Mouse (Mus musculus) right cerebral cortex, postnatal 36 days (tissue): ENCODE measurements around the gene Uhrf1.

ENCODE experiments used
- DNase-seq, 2 experiments: peaks; one replicate each; pipeline ENCODE4 v3.0.0; 2022; ENCODE audit warnings: low spot score in 2 of 2, mixed read lengths in 1 of 2

Uhrf1 gene

DNA sequence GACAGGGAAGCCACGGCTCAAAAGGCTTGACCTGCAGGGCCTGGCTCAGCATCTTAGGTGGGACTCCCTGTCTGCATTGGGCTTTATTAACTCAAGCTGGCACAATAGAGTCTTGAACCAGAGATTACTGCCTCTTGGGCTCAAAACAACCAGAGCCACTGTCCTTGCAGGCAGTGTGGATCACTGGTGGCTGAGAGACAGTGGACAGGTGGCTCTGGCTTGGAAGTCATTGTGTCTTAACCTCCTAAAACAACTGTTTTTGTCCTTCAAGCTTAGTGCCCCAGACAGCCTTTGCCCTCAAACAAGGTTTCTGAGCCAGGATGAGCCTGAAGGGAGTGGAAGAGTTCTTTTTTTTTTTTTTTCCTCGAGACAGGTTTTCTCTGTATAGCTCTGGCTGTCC, 42.2 kb downstream of the Uhrf1 start:
- DNase-seq: no peak

DNA sequence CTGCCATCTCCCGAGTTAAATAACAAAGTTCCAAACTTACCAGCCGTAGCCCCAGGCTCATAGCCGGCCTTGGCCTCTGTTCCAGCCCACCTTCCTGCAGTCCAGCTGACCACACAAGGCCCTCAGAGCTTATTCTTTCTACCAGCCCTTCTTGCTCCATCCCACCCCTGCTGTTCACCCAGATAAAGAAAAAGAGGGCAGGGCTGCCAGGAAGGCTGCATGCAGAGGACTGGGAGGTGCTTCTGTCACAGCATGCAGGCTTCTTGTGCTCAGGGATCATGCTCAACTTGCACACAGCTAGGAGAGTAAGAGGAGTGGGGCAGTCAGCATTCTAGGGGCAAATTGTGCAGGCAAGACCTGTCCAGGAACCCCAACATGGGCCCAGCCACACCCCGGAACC, 45.0 kb downstream of the Uhrf1 start:
- no peak for DNase-seq

DNA sequence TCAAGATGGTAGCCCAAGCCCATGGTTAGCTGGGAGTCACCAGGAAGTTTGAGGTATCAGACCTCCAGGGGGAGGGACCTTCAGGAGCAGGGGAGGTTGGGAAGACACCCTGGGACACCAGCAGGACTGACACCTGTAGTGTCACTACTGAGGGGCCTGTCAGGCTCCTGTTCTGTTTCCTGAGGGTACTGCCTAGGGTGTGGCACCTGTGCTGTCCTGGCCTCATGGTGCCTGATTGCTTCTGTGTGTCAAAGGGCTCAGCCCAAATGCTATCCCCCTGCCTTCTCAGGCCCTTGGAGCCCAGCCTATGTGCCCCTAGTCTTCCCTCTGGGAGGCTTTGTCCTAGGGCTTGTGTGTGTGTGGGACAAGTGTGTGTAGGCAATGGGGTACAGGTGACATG, 45.5 kb downstream of the Uhrf1 start:
- no peak for DNase-seq

DNA sequence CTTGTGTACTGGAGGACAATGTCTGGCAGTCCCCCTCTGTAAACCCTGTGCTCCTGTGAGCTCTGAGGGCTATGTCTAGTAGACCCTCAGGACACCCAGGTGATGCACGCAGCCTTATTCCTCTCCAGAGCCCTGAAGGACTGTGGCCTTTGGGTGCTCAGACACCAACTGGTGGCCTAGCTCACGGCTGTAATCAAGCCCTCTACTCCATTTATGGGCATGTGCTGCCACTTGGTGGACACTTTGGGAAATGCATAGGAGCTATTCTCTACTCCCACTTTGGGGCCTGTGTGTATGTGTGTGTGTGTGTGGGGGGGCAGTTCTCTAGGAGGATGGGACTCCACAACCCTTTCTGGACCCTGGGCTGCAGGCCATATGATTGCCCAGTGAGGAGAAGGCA, 47.6 kb downstream of the Uhrf1 start:
- no peak for DNase-seq

- DNase-seq: peak; percentile 57 to 70
Measured at GRCm38 (mm10) chr17:56356921-56357885, 54.1 kb downstream of the Uhrf1 start.

- DNase-seq: no peak
Measured at GRCm38 (mm10) chr17:56359183-56359725, 56.1 kb downstream of the Uhrf1 start.

DNA sequence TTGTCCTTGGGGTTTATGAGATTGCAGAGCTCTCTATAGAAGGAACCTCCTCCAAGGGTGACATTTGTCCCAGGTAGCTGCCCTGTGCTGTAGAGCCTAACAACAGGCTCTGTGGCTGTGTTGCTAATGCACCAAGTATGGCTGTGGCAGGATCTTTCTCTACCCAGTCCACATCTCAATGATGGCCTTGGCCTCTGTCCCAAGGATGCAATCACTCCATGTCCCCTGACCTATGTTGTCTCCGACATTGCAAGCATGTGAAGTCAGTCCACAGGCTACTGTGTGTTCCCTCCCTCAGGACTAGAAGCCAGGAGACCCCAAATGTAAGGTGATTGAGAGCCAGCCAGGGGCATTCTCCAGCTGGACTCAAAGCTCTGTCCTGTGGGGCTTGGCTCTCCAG, 56.7 kb downstream of the Uhrf1 start:
- DNase-seq: no peak

DNA sequence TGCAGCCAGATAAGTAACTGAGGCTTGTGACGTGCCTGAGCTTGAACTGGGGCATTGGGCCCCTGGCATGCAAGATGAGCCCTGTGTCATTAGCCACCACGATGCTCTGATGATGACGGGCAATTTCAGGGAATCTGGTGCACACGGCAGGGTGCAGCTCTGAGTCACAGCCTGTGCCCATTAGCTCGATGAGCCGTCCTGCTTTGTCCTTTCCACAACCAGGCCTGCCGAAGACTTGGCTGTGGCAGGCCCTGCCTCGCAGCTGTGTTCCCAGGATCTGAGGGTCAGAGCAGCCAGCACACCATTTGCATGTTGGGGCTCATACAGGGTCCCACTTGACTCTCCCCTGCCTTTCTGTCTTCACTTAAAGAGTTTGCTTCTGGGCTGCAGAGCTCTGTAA, 57.3 kb downstream of the Uhrf1 start:
- no peak for DNase-seq

DNA sequence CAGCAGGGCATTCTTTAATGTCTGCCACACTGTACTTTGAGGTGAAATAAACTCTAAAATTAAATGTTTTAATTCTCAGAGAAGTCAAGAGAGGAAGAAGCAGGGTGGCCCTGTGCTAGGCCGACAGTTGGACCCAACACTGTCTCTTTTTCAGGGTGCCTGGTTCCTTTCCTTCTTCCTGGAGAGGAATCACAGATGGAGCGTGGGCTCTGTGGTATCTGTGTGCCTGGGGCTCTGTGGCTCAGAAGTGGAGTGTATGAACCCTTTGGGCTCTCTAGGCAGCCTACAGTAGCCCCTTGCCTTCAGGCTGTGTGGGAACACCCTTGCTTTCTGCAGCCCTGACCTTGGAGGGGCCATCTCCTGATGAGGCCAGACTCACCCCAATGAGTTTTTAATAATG, 58.4 kb downstream of the Uhrf1 start:
- no peak for DNase-seq

GRCm38 (mm10) chr17:56365791-56366673, 62.9 kb downstream of the Uhrf1 start:
- no peak for DNase-seq

DNA sequence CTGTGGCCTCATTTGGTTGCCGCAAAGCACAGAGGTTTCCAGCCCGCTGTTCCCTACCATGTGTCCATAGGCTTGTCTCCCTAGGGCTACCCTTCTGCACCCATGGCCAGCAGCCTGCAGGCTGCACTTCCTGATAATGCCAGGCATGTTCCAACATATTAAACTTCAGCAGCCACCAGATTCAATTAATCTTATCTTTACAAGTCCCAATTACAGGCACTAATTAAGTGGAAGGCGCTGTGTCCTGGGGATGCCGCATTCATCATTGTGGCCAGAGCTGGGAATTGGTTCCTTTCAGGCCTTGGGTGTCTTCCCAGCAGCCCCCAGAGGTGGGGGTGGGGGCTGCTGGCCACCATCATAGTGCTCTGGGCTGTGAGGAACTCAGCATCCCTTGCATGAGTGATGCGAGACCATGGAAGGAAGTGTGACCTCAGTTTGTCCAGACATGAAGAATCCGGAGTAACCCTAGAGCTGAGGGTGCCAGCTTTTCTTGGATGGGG, 65.2 kb downstream of the Uhrf1 start:
- DNase-seq: no peak

- peak in 1 of 2 experiments; percentile 48 for DNase-seq
Measured at GRCm38 (mm10) chr17:56370090-56370489, 67.0 kb downstream of the Uhrf1 start.

GRCm38 (mm10) chr17:56371029-56371660, 68.0 kb downstream of the Uhrf1 start:
- DNase-seq: peak; percentile 75 to 87

DNA sequence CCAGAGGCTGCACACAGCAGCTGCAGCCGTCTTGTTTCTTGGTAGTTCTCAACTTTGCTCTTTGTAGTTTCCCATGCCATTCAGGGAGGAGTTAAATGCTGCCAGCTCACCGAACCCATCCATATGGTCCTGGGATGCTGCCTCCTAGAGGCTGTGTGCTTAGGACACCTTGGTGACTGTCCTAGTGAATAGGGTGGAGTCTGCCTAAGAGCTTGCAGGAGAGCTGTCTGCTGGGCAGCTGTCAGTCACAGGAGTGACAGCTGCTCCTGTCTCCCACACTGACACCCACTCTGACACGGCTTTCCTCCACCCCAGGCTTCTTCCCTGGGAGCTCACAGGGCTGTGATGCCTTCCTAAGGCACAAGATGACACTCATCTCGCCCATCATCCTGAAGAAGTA, 69.0 kb downstream of the Uhrf1 start:
- no peak for DNase-seq
